Mouse (Mus musculus) T-helper 2 cell (primary cell): Measurements from ENCODE around the gene Tcte2.

Experiments
- in situ Hi-C: fragments of 300-600 bp; cut with MboI, MseI; formaldehyde crosslinking; loops from one replicate; pipeline ENCODE4 v1.15.1; 2025; ENCODE audit warnings: high pct_unique_total_duplicates

The Tcte2 gene

GRCm38 (mm10) chr17:13663386-13664166 lies 98.0 kb downstream of the Tcte2 start:
- in situ Hi-C loops: no loop called here
